Mouse (Mus musculus): ENCODE data around the gene Etv5. TPM values are rescaled to one million over a fixed set of nuclear protein-coding genes. Genes with fewer than 3 reads are reported as not detected.
"Not testable (repeated sequence)": the region's sequence is repeated elsewhere in the genome, so short reads cannot be mapped to it uniquely, and the experiment has no call there.

Gene Etv5
- polyA plus RNA-seq, 2 experiments from 2014 or later, result 4.4 to 5.6 TPM

GRCm38 (mm10) chr16:22390348-22390897 lies 49.1 kb downstream of the Etv5 start:
- no peak for ATAC-seq

- no peak for ATAC-seq
Measured at GRCm38 (mm10) chr16:22389146-22389911, 50.2 kb downstream of the Etv5 start.

- ATAC-seq, result no peak
Measured at GRCm38 (mm10) chr16:22387731-22388130, 51.8 kb downstream of the Etv5 start.

- ATAC-seq, result not testable (repeated sequence)
Measured at GRCm38 (mm10) chr16:22382018-22382417, 57.5 kb downstream of the Etv5 start.

GRCm38 (mm10) chr16:22380981-22381380 lies 58.5 kb downstream of the Etv5 start:
- no peak for ATAC-seq

GRCm38 (mm10) chr16:22379986-22380385 lies 59.5 kb downstream of the Etv5 start:
- ATAC-seq, result no peak

GRCm38 (mm10) chr16:22379342-22379741 lies 60.2 kb downstream of the Etv5 start:
- no peak for ATAC-seq

- no peak for ATAC-seq
Measured at GRCm38 (mm10) chr16:22377714-22378113, 61.8 kb downstream of the Etv5 start.

- ATAC-seq, result peak; percentile 32
Measured at GRCm38 (mm10) chr16:22374898-22375297, 64.6 kb downstream of the Etv5 start.

- ATAC-seq, result no peak
Measured at GRCm38 (mm10) chr16:22372701-22373124, 66.8 kb downstream of the Etv5 start.

- ATAC-seq, result no peak
Measured at GRCm38 (mm10) chr16:22372225-22372624, 67.3 kb downstream of the Etv5 start.

GRCm38 (mm10) chr16:22367099-22367498 lies 72.4 kb downstream of the Etv5 start:
- ATAC-seq, result no peak

- no peak for ATAC-seq
Measured at GRCm38 (mm10) chr16:22366040-22366439, 73.5 kb downstream of the Etv5 start.

- no peak for ATAC-seq
Measured at GRCm38 (mm10) chr16:22365596-22365995, 73.9 kb downstream of the Etv5 start.

GRCm38 (mm10) chr16:22358701-22359354 lies 80.7 kb downstream of the Etv5 start:
- ATAC-seq, result no peak

- not testable (repeated sequence) for ATAC-seq
Measured at GRCm38 (mm10) chr16:22354177-22354576, 85.3 kb downstream of the Etv5 start.

- no peak for ATAC-seq
Measured at GRCm38 (mm10) chr16:22353639-22354038, 85.9 kb downstream of the Etv5 start.

- no peak for ATAC-seq
Measured at GRCm38 (mm10) chr16:22351194-22351593, 88.3 kb downstream of the Etv5 start.

GRCm38 (mm10) chr16:22349798-22350197 lies 89.7 kb downstream of the Etv5 start:
- ATAC-seq, result no peak

GRCm38 (mm10) chr16:22348478-22349270 lies 90.8 kb downstream of the Etv5 start:
- ATAC-seq, result no peak

- ATAC-seq, result no peak
Measured at GRCm38 (mm10) chr16:22348014-22348413, 91.5 kb downstream of the Etv5 start.

- ATAC-seq, result no peak
Measured at GRCm38 (mm10) chr16:22341236-22341671, 98.3 kb downstream of the Etv5 start.

GRCm38 (mm10) chr16:22335781-22336180 lies 103.7 kb downstream of the Etv5 start:
- no peak for ATAC-seq

Data from CD4-positive, CD25-positive, alpha-beta regulatory T cell, adult 4 months (primary cell).